Mouse (Mus musculus): ENCODE results near the gene Bco2. TPM values are rescaled to one million over a fixed set of nuclear protein-coding genes. Genes with fewer than 3 reads are reported as not detected.

The Bco2 gene
- total RNA-seq (2014; rRNA removed) (18.7 and 24.3 TPM in 2 replicates), polyA plus RNA-seq (2012; rRNA removed) (6.0 and 8.8 TPM in 2 replicates)

DNA sequence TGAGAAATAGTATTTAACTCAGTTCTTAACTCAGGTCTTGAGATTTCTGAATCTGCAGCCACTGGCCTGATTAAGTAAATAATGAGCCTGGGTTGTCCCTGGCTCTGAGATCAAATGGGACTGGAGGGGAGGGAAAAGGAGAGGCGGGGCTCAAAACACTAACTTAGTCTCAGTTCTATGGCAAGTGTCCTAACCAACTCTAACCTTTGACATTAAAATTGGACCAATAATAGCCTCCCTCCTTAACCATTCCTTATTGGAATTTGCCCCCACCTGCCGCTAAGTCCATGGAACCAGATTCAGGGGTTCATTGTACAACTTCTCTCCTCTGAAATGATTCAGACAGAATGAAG is at the start of gene Bco2:
Bco2 (minus strand) TSS at position 88 of the 353 bp plus-strand sequence.
- peak within 1 kb of the TSS; percentile 91 for H3K27ac ChIP-seq (replicated peaks; ENCODE audit: insufficient read depth, low read depth, low read length)

GRCm38 (mm10) chr9:50604338-50604737 is 49.4 kb upstream of the Bco2 start:
- Histone ChIP-seq H3K27ac (replicated peaks; ENCODE audit: insufficient read depth, low read depth, low read length) (peak overlapping the region; percentile 68), H3K4me3 (ENCODE audit: insufficient read depth, low read depth, low read length) (peak overlapping the region; percentile 78), H3K9ac (ENCODE audit: low read depth, low read length) (peak overlapping the region; percentile 92), H3K27me3 (ENCODE audit: control insufficient read depth, insufficient read depth, low read length) (no peaks in the 10 kb centered on the region), H3K4me1 (ENCODE audit: control insufficient read depth, insufficient read depth, low read length) (peaks cover 6% of the 10 kb centered on the region), H3K79me2 (ENCODE audit: control insufficient read depth, insufficient read depth, low read length) (peaks cover 8% of the 10 kb centered on the region; the same call in 1 of the 2 replicates), H3K36me3 (ENCODE audit: control insufficient read depth, insufficient read depth, low read length) (peaks cover 24% of the 10 kb centered on the region)
- WGBS: under 1% methylated on average over 6 of the region's 6 CpGs
- TF ChIP-seq POLR2A (IDR thresholded peaks at IDR 0.05; ENCODE audit: extremely low read depth, insufficient read depth, low read length) (no peak), CTCF (IDR thresholded peaks at IDR 0.05; ENCODE audit: low read depth, low read length) (no peak)
- peak; percentile 59 for DNase-seq (ENCODE audit: extremely low read depth, low read depth, low spot score)

More for the DNA sequence above, at the start of gene Bco2:
- peaks cover 3% of the 10 kb centered on the region; the same call in 1 of the 2 replicates for H3K79me2 ChIP-seq (ENCODE audit: control insufficient read depth, insufficient read depth, low read length)
- H3K9ac ChIP-seq (ENCODE audit: low read depth, low read length): peak within 1 kb of the TSS; percentile 70
- H3K27me3 ChIP-seq (ENCODE audit: control insufficient read depth, insufficient read depth, low read length): no peaks in the 10 kb centered on the region
- no peak for TF ChIP-seq CTCF (IDR thresholded peaks at IDR 0.05; ENCODE audit: low read depth, low read length)
- no peak for TF ChIP-seq POLR2A (IDR thresholded peaks at IDR 0.05; ENCODE audit: extremely low read depth, insufficient read depth, low read length)
- peaks cover 1% of the 10 kb centered on the region for H3K36me3 ChIP-seq (ENCODE audit: control insufficient read depth, insufficient read depth, low read length)
- WGBS: 10% methylated on average over 2 of the region's 2 CpGs
- peak; percentile 98 for DNase-seq (ENCODE audit: extremely low read depth, low read depth, low spot score)
- peaks cover 16% of the 10 kb centered on the region for H3K4me1 ChIP-seq (ENCODE audit: control insufficient read depth, insufficient read depth, low read length)
- H3K4me3 ChIP-seq (ENCODE audit: insufficient read depth, low read depth, low read length): peak within 1 kb of the TSS; percentile 51

- no peak for TF ChIP-seq POLR2A (IDR thresholded peaks at IDR 0.05; ENCODE audit: extremely low read depth, insufficient read depth, low read length)
- TF ChIP-seq CTCF (IDR thresholded peaks at IDR 0.05; ENCODE audit: low read depth, low read length): no peak
- peak overlapping the region; percentile 68 for H3K27ac ChIP-seq (replicated peaks; ENCODE audit: insufficient read depth, low read depth, low read length)
- peaks cover 24% of the 10 kb centered on the region for H3K36me3 ChIP-seq (ENCODE audit: control insufficient read depth, insufficient read depth, low read length)
- H3K27me3 ChIP-seq (ENCODE audit: control insufficient read depth, insufficient read depth, low read length): no peaks in the 10 kb centered on the region
- H3K79me2 ChIP-seq (ENCODE audit: control insufficient read depth, insufficient read depth, low read length): peaks cover 8% of the 10 kb centered on the region; the same call in 1 of the 2 replicates
- peak overlapping the region; percentile 78 for H3K4me3 ChIP-seq (ENCODE audit: insufficient read depth, low read depth, low read length)
- H3K4me1 ChIP-seq (ENCODE audit: control insufficient read depth, insufficient read depth, low read length): peaks cover 6% of the 10 kb centered on the region
- H3K9ac ChIP-seq (ENCODE audit: low read depth, low read length): peak overlapping the region; percentile 92
- no peak for DNase-seq (ENCODE audit: extremely low read depth, low read depth, low spot score)
- under 1% methylated on average over 24 of the region's 24 CpGs for WGBS
Measured at GRCm38 (mm10) chr9:50603998-50604324, 49.0 kb upstream of the Bco2 start.

- H3K4me1 ChIP-seq (ENCODE audit: control insufficient read depth, insufficient read depth, low read length): peaks cover 6% of the 10 kb centered on the region
- H3K27ac ChIP-seq (replicated peaks; ENCODE audit: insufficient read depth, low read depth, low read length): peak within 1 kb of the TSS; percentile 81
- H3K79me2 ChIP-seq (ENCODE audit: control insufficient read depth, insufficient read depth, low read length): peaks cover 8% of the 10 kb centered on the region; the same call in 1 of the 2 replicates
- H3K4me3 ChIP-seq (ENCODE audit: insufficient read depth, low read depth, low read length): peak within 1 kb of the TSS; percentile 78
- peak; percentile 93 for DNase-seq (ENCODE audit: extremely low read depth, low read depth, low spot score)
- H3K27me3 ChIP-seq (ENCODE audit: control insufficient read depth, insufficient read depth, low read length): no peaks in the 10 kb centered on the region
- H3K36me3 ChIP-seq (ENCODE audit: control insufficient read depth, insufficient read depth, low read length): peaks cover 24% of the 10 kb centered on the region
- under 1% methylated on average over 48 of the region's 48 CpGs for WGBS
- peak within 1 kb of the TSS; percentile 92 for H3K9ac ChIP-seq (ENCODE audit: low read depth, low read length)
- TF ChIP-seq POLR2A (IDR thresholded peaks at IDR 0.05; ENCODE audit: extremely low read depth, insufficient read depth, low read length) (peak; percentile 87), CTCF (IDR thresholded peaks at IDR 0.05; ENCODE audit: low read depth, low read length) (no peak)
Measured at GRCm38 (mm10) chr9:50603189-50603997, 48.4 kb upstream of the Bco2 start, which contains the start of the genes Sdhd and Timm8b. Gene Sdhd (minus strand): TSS chr9:50603812. Gene Timm8b (plus strand): TSS chr9:50603910.

DNA sequence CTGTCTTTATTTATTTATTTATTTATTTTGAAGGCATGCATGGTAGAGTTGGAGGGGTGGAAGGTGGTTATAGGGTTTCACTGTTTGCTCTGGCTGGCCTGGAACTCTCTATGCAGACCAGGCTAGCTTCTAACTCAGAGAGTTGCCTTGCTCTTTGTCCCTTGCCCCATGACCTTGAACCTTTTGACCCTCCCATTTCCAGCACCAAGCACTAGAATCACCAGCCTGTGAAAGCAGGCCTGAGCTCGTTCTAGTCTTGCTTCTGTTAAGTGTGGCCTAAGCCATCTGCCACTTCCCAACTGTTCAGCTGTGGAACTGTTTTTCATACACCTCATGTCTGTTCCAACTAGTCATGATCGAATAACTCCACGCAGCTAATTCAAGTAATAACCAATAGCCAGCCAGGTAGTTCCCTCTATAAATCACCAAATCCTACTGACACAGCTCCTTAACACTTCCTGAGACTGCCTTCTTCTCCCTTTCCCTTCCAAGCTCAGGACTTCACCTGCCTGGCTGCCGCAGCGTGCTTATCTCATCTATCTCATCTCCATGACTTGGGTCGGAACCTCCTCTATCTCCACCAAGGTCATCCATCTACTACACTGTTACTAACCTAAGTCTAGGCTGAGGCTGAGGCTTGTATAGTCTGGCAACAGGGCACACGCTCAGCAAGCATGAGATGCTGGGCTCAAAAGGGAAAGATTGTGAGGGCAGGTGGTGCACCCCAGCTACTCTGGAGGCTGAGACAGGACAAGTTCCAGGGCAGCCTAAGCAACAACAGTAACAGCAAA is 47.3 kb upstream of the Bco2 start:
- Histone ChIP-seq H3K9ac (ENCODE audit: low read depth, low read length) (peak overlapping the region; percentile 63), H3K4me1 (ENCODE audit: control insufficient read depth, insufficient read depth, low read length) (peaks cover 6% of the 10 kb centered on the region), H3K27ac (replicated peaks; ENCODE audit: insufficient read depth, low read depth, low read length) (peak overlapping the region; percentile 81), H3K4me3 (ENCODE audit: insufficient read depth, low read depth, low read length) (peak overlapping the region; percentile 78), H3K79me2 (ENCODE audit: control insufficient read depth, insufficient read depth, low read length) (peaks cover 8% of the 10 kb centered on the region; the same call in 1 of the 2 replicates), H3K27me3 (ENCODE audit: control insufficient read depth, insufficient read depth, low read length) (no peaks in the 10 kb centered on the region), H3K36me3 (ENCODE audit: control insufficient read depth, insufficient read depth, low read length) (peaks cover 31% of the 10 kb centered on the region)
- TF ChIP-seq POLR2A (IDR thresholded peaks at IDR 0.05; ENCODE audit: extremely low read depth, insufficient read depth, low read length) (no peak), CTCF (IDR thresholded peaks at IDR 0.05; ENCODE audit: low read depth, low read length) (no peak)
- DNase-seq (ENCODE audit: extremely low read depth, low read depth, low spot score): peak; percentile 82
- 27% methylated on average over 7 of the region's 7 CpGs for WGBS

All from liver, adult 2 months (tissue).